Mouse (Mus musculus) lung, postnatal 25 days (tissue): ENCODE data around the gene Igf2bp3.
A peak's percentile ranks its signal among the peaks of the same experiment; 100 is the strongest.

Experiments
- DNase-seq: peaks from one replicate; pipeline ENCODE4 v3.0.0; 2022; ENCODE audit warnings: low spot score

The Igf2bp3 gene

GRCm38 (mm10) chr6:49068361-49068760 is 146.4 kb downstream of the Igf2bp3 start:
- no peak for DNase-seq

GRCm38 (mm10) chr6:49057053-49058021 is 157.4 kb downstream of the Igf2bp3 start:
- DNase-seq = peak; percentile 72

- no peak for DNase-seq
These were observed 158.7 kb downstream of the Igf2bp3 start for GRCm38 (mm10) chr6:49056009-49056408.

- DNase-seq = no peak
These were observed 159.5 kb downstream of the Igf2bp3 start for GRCm38 (mm10) chr6:49055256-49055733.

- DNase-seq = no peak
These were observed 162.6 kb downstream of the Igf2bp3 start for GRCm38 (mm10) chr6:49052191-49052590.

- no peak for DNase-seq
These were observed 163.9 kb downstream of the Igf2bp3 start for GRCm38 (mm10) chr6:49050677-49051410.

- no peak for DNase-seq
These were observed 166.4 kb downstream of the Igf2bp3 start for GRCm38 (mm10) chr6:49048395-49048794.

- DNase-seq = no peak
These were observed 166.9 kb downstream of the Igf2bp3 start for GRCm38 (mm10) chr6:49047848-49048247.

GRCm38 (mm10) chr6:49046976-49047375 is 167.8 kb downstream of the Igf2bp3 start:
- no peak for DNase-seq

- no peak for DNase-seq
These were observed 168.3 kb downstream of the Igf2bp3 start for GRCm38 (mm10) chr6:49046502-49046901.

GRCm38 (mm10) chr6:49039470-49040180 is 175.1 kb downstream of the Igf2bp3 start:
- peak; percentile 35 for DNase-seq

GRCm38 (mm10) chr6:49037268-49037662 is 177.5 kb downstream of the Igf2bp3 start:
- DNase-seq = no peak

GRCm38 (mm10) chr6:49036275-49037267 is 178.2 kb downstream of the Igf2bp3 start, which contains the start of gene Gpnmb:
Gene Gpnmb (plus strand): TSS chr6:49036546.
- no peak for DNase-seq
